ENCODE assay signal across 8 mouse cellular contexts in the genomic region with DNA sequence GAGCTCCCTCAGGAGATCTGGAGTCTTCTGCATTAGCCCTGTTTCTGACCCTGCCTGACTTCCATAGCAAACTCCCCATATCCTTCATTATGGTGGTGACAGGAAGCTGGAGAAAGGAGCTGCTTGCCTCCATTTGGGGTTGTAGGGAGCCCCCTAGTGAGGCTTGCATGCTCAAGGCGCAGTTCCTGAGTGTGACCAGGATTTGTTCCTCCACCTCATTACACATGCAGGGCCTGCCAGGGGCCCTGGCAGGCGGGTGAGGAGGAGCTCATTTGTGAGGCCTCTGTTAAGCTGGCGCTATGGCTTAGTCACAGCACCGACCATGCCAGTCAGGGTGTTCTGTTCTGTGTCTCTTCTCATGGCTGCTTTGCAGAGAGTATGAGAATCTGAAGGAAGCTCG. TPM values are rescaled to one million over a fixed set of nuclear protein-coding genes. Genes with fewer than 3 reads are reported as not detected.
DNase-seq lines count a peak whose midpoint lies in the region; ATAC-seq and TF ChIP-seq lines count a peak whose summit lies in the region.
"Had no signal": no experiment of that assay in that cellular context is flagged by ENCODE, and none has a peak within 500 bp of the region (broad histone marks: within the 10 kb centered on the region; RNA-seq: fewer than 3 reads in every experiment).

No protein-coding gene starts in this region.

- ATAC-seq in neural tube, embryonic 13.5 days (ENCODE audit: low read depth): peak; percentile 34; the same call in 1 of the 2 replicates
- peak; percentile 54; the same call in 1 of the 2 replicates for ATAC-seq in midbrain, embryonic 12.5 days (ENCODE audit: low FRiP score, low read depth)
- ATAC-seq in CD4-positive, CD25-positive, alpha-beta regulatory T cell, adult 4 months: no peak

- no peak for TF ChIP-seq POLR2A in embryonic fibroblast, embryonic 13.5 days (IDR thresholded peaks at IDR 0.05; ENCODE audit: low read depth, low read length)

- peak overlapping the region; percentile 46 for H3K27ac ChIP-seq in neural tube, embryonic 13.5 days (replicated peaks)
- H3K27ac ChIP-seq in embryonic fibroblast, embryonic 13.5 days (ENCODE audit: insufficient read depth, low read length): no peak overlapping the region
- peak overlapping the region; percentile 65 for H3K27ac ChIP-seq in midbrain, embryonic 12.5 days (replicated peaks)
- H3K27ac ChIP-seq: embryonic facial prominence, embryonic 12.5 days had no signal

- H3K36me3 ChIP-seq in neural tube, embryonic 13.5 days: peaks cover 19% of the 10 kb centered on the region; the same call in 1 of the 2 replicates
- H3K36me3 ChIP-seq in midbrain, embryonic 12.5 days: peaks cover 54% of the 10 kb centered on the region

- H3K9ac ChIP-seq in neural tube, embryonic 13.5 days: no peak overlapping the region
- no peak overlapping the region; the same call in 1 of the 2 replicates for H3K9ac ChIP-seq in midbrain, embryonic 12.5 days (replicated peaks)
- H3K9ac ChIP-seq: embryonic facial prominence, embryonic 12.5 days had no signal

- no peak for DNase-seq in neural tube, embryonic 10.5 days (ENCODE audit: extremely low spot score, low spot score)
- peak; percentile 74 to 87 for DNase-seq in layer of hippocampus, adult 18-20 months (ENCODE audit: low spot score in 2 of 2)
- no peak for DNase-seq in cerebellum, adult 11 months

- TF ChIP-seq CTCF in embryonic fibroblast, embryonic 13.5 days (IDR thresholded peaks at IDR 0.05; ENCODE audit: borderline replicate concordance, insufficient read depth, low read length): peak; percentile 34; the same call in 1 of the 2 replicates

- no peak overlapping the region for H3K4me2 ChIP-seq in neural tube, embryonic 13.5 days
- no peak overlapping the region for H3K4me2 ChIP-seq in midbrain, embryonic 12.5 days (replicated peaks)
- H3K4me2 ChIP-seq: embryonic facial prominence, embryonic 12.5 days had no signal

- H3K9me3 ChIP-seq in neural tube, embryonic 13.5 days: no peaks in the 10 kb centered on the region
- H3K9me3 ChIP-seq in midbrain, embryonic 12.5 days: no peaks in the 10 kb centered on the region
- H3K9me3 ChIP-seq: embryonic facial prominence, embryonic 12.5 days had no signal

- no peak overlapping the region for H3K4me3 ChIP-seq in neural tube, embryonic 13.5 days
- H3K4me3 ChIP-seq in embryonic fibroblast, embryonic 13.5 days (ENCODE audit: insufficient read depth, low read length): no peak overlapping the region
- no peak overlapping the region for H3K4me3 ChIP-seq in midbrain, embryonic 12.5 days
- H3K4me3 ChIP-seq: embryonic facial prominence, embryonic 12.5 days had no signal

- no peaks in the 10 kb centered on the region for H3K27me3 ChIP-seq in neural tube, embryonic 13.5 days
- H3K27me3 ChIP-seq in midbrain, embryonic 12.5 days: no peaks in the 10 kb centered on the region
- H3K27me3 ChIP-seq: embryonic facial prominence, embryonic 12.5 days had no signal

- H3K4me1 ChIP-seq in neural tube, embryonic 13.5 days (replicated peaks): peaks cover 12% of the 10 kb centered on the region
- no peaks in the 10 kb centered on the region for H3K4me1 ChIP-seq in embryonic fibroblast, embryonic 13.5 days (ENCODE audit: control insufficient read depth, insufficient read depth, low read length)
- peaks cover 10% of the 10 kb centered on the region for H3K4me1 ChIP-seq in midbrain, embryonic 12.5 days
- H3K4me1 ChIP-seq: embryonic facial prominence, embryonic 12.5 days had no signal

- 66% methylated on average over 5 of the region's 5 CpGs for WGBS in neural tube, embryonic 13.5 days
- WGBS in midbrain, embryonic 12.5 days: 52% methylated on average over 5 of the region's 5 CpGs

RNA-seq across cellular contexts. Expression of gene Traip, which starts 11.9 kb away (rescaled TPM):
- polyA plus RNA-seq in neural tube, embryonic 13.5 days (2015; fragmentation: Nextera tagmentation; extraction: Ambion mirVana): 6.7 and 8.7 TPM in 2 replicates
- 11.1 and 13.5 TPM in 2 replicates for polyA plus RNA-seq in embryonic fibroblast, embryonic 13.5 days (2011; ENCODE audit: insufficient read length, low read depth, missing spikeins)
- total RNA-seq in layer of hippocampus, adult 18-20 months (2021): 10 to 100 TPM; 17.1 to 18.9 TPM
- 22.7 and 23.3 TPM in 2 replicates for polyA plus RNA-seq in midbrain, embryonic 12.5 days (2016; fragmentation: Nextera tagmentation; extraction: Ambion mirVana)
- polyA plus RNA-seq in CD4-positive, CD25-positive, alpha-beta regulatory T cell, adult 4 months (2017; shearing (Covaris generic)): 1 to 10 TPM; 2.4 to 5.1 TPM

RNA-seq across cellular contexts. Expression of gene Uba7, which starts 13.4 kb away (rescaled TPM):
- 7.6 and 9.3 TPM in 2 replicates for polyA plus RNA-seq in neural tube, embryonic 13.5 days (2015; fragmentation: Nextera tagmentation; extraction: Ambion mirVana)
- polyA plus RNA-seq in embryonic fibroblast, embryonic 13.5 days (2011; ENCODE audit: insufficient read length, low read depth, missing spikeins): 18.8 and 27.3 TPM in 2 replicates
- total RNA-seq in layer of hippocampus, adult 18-20 months (2021): 1 to 10 TPM; 5.1 to 5.9 TPM
- 5.5 and 8.1 TPM in 2 replicates for polyA plus RNA-seq in midbrain, embryonic 12.5 days (2016; fragmentation: Nextera tagmentation; extraction: Ambion mirVana)
- polyA plus RNA-seq in CD4-positive, CD25-positive, alpha-beta regulatory T cell, adult 4 months (2017; shearing (Covaris generic)): 100 to 1,000 TPM; 184 to 299 TPM

RNA-seq across cellular contexts. Expression of gene Gm20661, which starts 21.0 kb away (rescaled TPM):
- 2.0 and 2.2 TPM in 2 replicates for polyA plus RNA-seq in neural tube, embryonic 13.5 days (2015; fragmentation: Nextera tagmentation; extraction: Ambion mirVana)
- 0.75 and 1.2 TPM in 2 replicates for polyA plus RNA-seq in embryonic fibroblast, embryonic 13.5 days (2011; ENCODE audit: insufficient read length, low read depth, missing spikeins)
- 1 to 10 TPM; 2.0 TPM for total RNA-seq in layer of hippocampus, adult 18-20 months (2021)
- 1.8 and 2.2 TPM in 2 replicates for polyA plus RNA-seq in midbrain, embryonic 12.5 days (2016; fragmentation: Nextera tagmentation; extraction: Ambion mirVana)
- not detected for polyA plus RNA-seq in CD4-positive, CD25-positive, alpha-beta regulatory T cell, adult 4 months (2017; shearing (Covaris generic))

RNA-seq across cellular contexts. Expression of gene Inka1, which starts 23.8 kb away (rescaled TPM):
- polyA plus RNA-seq in neural tube, embryonic 13.5 days (2015; fragmentation: Nextera tagmentation; extraction: Ambion mirVana): 28.8 and 30.7 TPM in 2 replicates
- 15.0 and 21.0 TPM in 2 replicates for polyA plus RNA-seq in embryonic fibroblast, embryonic 13.5 days (2011; ENCODE audit: insufficient read length, low read depth, missing spikeins)
- 10 to 100 TPM; 10.7 to 14.7 TPM for total RNA-seq in layer of hippocampus, adult 18-20 months (2021)
- polyA plus RNA-seq in midbrain, embryonic 12.5 days (2016; fragmentation: Nextera tagmentation; extraction: Ambion mirVana): 16.1 and 24.6 TPM in 2 replicates
- polyA plus RNA-seq in CD4-positive, CD25-positive, alpha-beta regulatory T cell, adult 4 months (2017; shearing (Covaris generic)): under 1 TPM; 0.63 to 0.87 TPM

RNA-seq across cellular contexts. Expression of gene Camkv, which starts 26.4 kb away (rescaled TPM):
- polyA plus RNA-seq in neural tube, embryonic 13.5 days (2015; fragmentation: Nextera tagmentation; extraction: Ambion mirVana): 11.4 and 12.8 TPM in 2 replicates
- polyA plus RNA-seq in embryonic fibroblast, embryonic 13.5 days (2011; ENCODE audit: insufficient read length, low read depth, missing spikeins): not detected in 2 replicates
- 100 to 1,000 TPM; 554 to 575 TPM for total RNA-seq in layer of hippocampus, adult 18-20 months (2021)
- polyA plus RNA-seq in midbrain, embryonic 12.5 days (2016; fragmentation: Nextera tagmentation; extraction: Ambion mirVana): 12.6 and 12.8 TPM in 2 replicates
- polyA plus RNA-seq in CD4-positive, CD25-positive, alpha-beta regulatory T cell, adult 4 months (2017; shearing (Covaris generic)): not detected

Comparison
In these comparisons a context has a peak if more than half of its experiments do, and no peak if none do; other contexts are left out.
1. DNase-seq: peak in layer of hippocampus, adult 18-20 months (2 of 2); none in neural tube, embryonic 10.5 days (single experiment) and cerebellum, adult 11 months (single experiment).